In the genomic region with DNA sequence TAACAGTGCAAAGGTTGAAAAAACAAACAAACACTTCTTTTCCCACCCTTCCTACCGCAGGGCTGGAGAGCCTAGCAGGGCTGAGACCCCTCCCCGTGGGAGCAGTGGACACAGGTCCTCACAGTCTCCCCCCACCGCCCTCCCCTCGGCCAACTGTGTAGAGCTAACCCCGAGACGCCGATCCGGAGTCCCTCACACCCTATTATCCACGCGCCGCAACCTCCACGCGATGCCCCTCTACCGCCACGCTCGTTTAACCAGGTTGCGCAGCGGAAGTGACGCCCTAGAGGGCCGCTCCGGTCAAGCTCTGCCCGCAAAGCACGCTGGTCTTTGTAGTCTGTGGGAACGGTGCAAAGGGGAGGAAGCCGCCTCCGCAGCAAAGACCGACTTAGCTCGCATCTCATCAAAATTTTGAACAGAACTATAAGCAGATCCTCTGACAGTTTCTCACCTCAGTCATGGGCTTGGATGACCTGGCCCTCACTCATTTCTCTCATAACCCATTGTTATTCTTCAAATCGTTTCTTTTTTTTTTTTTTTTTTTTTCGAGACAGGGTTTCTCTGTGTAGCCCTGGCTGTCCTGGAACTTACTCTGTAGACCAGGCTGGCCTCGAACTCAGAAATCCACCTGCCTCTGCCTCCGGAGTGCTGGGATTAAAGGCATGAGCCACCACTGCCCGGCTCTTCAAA, we compare ENCODE assay signal across 7 mouse cellular contexts. TPM values are rescaled to one million over a fixed set of nuclear protein-coding genes. Genes with fewer than 3 reads are reported as not detected.
DNase-seq lines count a peak whose midpoint lies in the region; ATAC-seq and TF ChIP-seq lines count a peak whose summit lies in the region.

A gene (minus strand): TSS at position 290 of the 690 bp plus-strand sequence.

- H3K9ac ChIP-seq in embryonic facial prominence, embryonic 12.5 days = peak within 1 kb of the TSS; percentile 80
- H3K9ac ChIP-seq in limb, embryonic 12.5 days (replicated peaks) = peak within 1 kb of the TSS; percentile 67
- H3K9ac ChIP-seq in midbrain, embryonic 15.5 days = peak within 1 kb of the TSS; percentile 73

- 0 out of 2 replicates have a peak, but pooled peaks cover 4% of the 10 kb centered on the region for H3K4me1 ChIP-seq in embryonic facial prominence, embryonic 12.5 days
- no peaks in the 10 kb centered on the region; the same call in 1 of the 2 replicates for H3K4me1 ChIP-seq in kidney, adult 2 months (ENCODE audit: control insufficient read depth, insufficient read depth, low read length)
- peaks cover 6% of the 10 kb centered on the region; the same call in 1 of the 2 replicates for H3K4me1 ChIP-seq in limb, embryonic 12.5 days (replicated peaks)
- H3K4me1 ChIP-seq in midbrain, embryonic 15.5 days = peaks cover 8% of the 10 kb centered on the region
- no peaks in the 10 kb centered on the region for H3K4me1 ChIP-seq in spleen, adult 2 months (ENCODE audit: control insufficient read depth, insufficient read depth, insufficient read length)

- peak; percentile 91 for ATAC-seq in embryonic facial prominence, embryonic 12.5 days (ENCODE audit: insufficient number of reproducible peaks, insufficient read depth, low FRiP score, low TSS enrichment)
- peak; percentile 93 for ATAC-seq in limb, embryonic 12.5 days (ENCODE audit: insufficient number of reproducible peaks, insufficient read depth, low FRiP score, low TSS enrichment, low read depth)
- peak; percentile 97 for ATAC-seq in midbrain, embryonic 15.5 days (replicated peaks)

- no peaks in the 10 kb centered on the region for H3K27me3 ChIP-seq in embryonic facial prominence, embryonic 12.5 days
- H3K27me3 ChIP-seq in kidney, adult 2 months (replicated peaks; ENCODE audit: control insufficient read depth, insufficient read depth, low read length) = no peaks in the 10 kb centered on the region
- H3K27me3 ChIP-seq in limb, embryonic 12.5 days = no peaks in the 10 kb centered on the region
- H3K27me3 ChIP-seq in midbrain, embryonic 15.5 days (replicated peaks) = no peaks in the 10 kb centered on the region
- H3K27me3 ChIP-seq in spleen, adult 2 months (ENCODE audit: control insufficient read depth, insufficient read depth, low read length) = no peaks in the 10 kb centered on the region

- WGBS in embryonic facial prominence, embryonic 12.5 days = 5% methylated on average over 33 of the region's 33 CpGs
- 3% methylated on average over 33 of the region's 33 CpGs for WGBS in kidney, adult 2 months
- 5% methylated on average over 33 of the region's 33 CpGs for WGBS in limb, embryonic 12.5 days
- 5% methylated on average over 33 of the region's 33 CpGs for WGBS in midbrain, embryonic 15.5 days
- WGBS in spleen, adult 2 months = 4% methylated on average over 33 of the region's 33 CpGs

- no peaks in the 10 kb centered on the region for H3K9me3 ChIP-seq in embryonic facial prominence, embryonic 12.5 days
- H3K9me3 ChIP-seq in limb, embryonic 12.5 days = no peaks in the 10 kb centered on the region
- no peaks in the 10 kb centered on the region for H3K9me3 ChIP-seq in midbrain, embryonic 15.5 days

- H3K4me2 ChIP-seq in embryonic facial prominence, embryonic 12.5 days (replicated peaks) = peak within 1 kb of the TSS; percentile 52
- H3K4me2 ChIP-seq in limb, embryonic 12.5 days = peak within 1 kb of the TSS; percentile 70
- peak within 1 kb of the TSS; percentile 76 for H3K4me2 ChIP-seq in midbrain, embryonic 15.5 days

- H3K4me3 ChIP-seq in embryonic facial prominence, embryonic 12.5 days = peak within 1 kb of the TSS; percentile 79
- H3K4me3 ChIP-seq in kidney, adult 2 months (ENCODE audit: insufficient read depth, low read depth, low read length) = peak within 1 kb of the TSS; percentile 96
- peak within 1 kb of the TSS; percentile 62 for H3K4me3 ChIP-seq in limb, embryonic 12.5 days (replicated peaks)
- peak within 1 kb of the TSS; percentile 89 for H3K4me3 ChIP-seq in midbrain, embryonic 15.5 days
- peak within 1 kb of the TSS; percentile 92 for H3K4me3 ChIP-seq in spleen, adult 2 months (ENCODE audit: extremely low read depth, insufficient read depth, insufficient read length)

- no peak for TF ChIP-seq CTCF in kidney, adult 2 months (conservative IDR thresholded peaks at IDR 0.05; ENCODE audit: insufficient read depth, insufficient read length, low read depth, low read length)
- no peak for TF ChIP-seq CTCF in spleen, adult 2 months (IDR thresholded peaks at IDR 0.05; ENCODE audit: extremely low read depth, insufficient read depth, insufficient read length, insufficient replicate concordance)

- H3K36me3 ChIP-seq in embryonic facial prominence, embryonic 12.5 days = peaks cover 59% of the 10 kb centered on the region
- no peaks in the 10 kb centered on the region; the same call in none of the 2 replicates for H3K36me3 ChIP-seq in kidney, adult 2 months (ENCODE audit: control insufficient read depth, insufficient read depth, low read length)
- H3K36me3 ChIP-seq in limb, embryonic 12.5 days = peaks cover 66% of the 10 kb centered on the region
- H3K36me3 ChIP-seq in midbrain, embryonic 15.5 days (replicated peaks) = peaks cover 29% of the 10 kb centered on the region
- peaks cover 23% of the 10 kb centered on the region for H3K36me3 ChIP-seq in spleen, adult 2 months (ENCODE audit: control insufficient read depth, insufficient read depth, low read length)

- no peak within 1 kb of the TSS for H3K27ac ChIP-seq in embryonic facial prominence, embryonic 12.5 days
- H3K27ac ChIP-seq in kidney, adult 2 months (ENCODE audit: insufficient read depth, low read depth, low read length) = no peak within 1 kb of the TSS; the same call in 1 of the 2 replicates
- no peak within 1 kb of the TSS for H3K27ac ChIP-seq in limb, embryonic 12.5 days
- peak within 1 kb of the TSS; percentile 65 for H3K27ac ChIP-seq in midbrain, embryonic 15.5 days
- H3K27ac ChIP-seq in spleen, adult 2 months (ENCODE audit: insufficient read depth, low read length) = no peak within 1 kb of the TSS

- DNase-seq in adrenal gland, postnatal 25 days = peak; percentile 86
- DNase-seq in heart, adult 18-20 months = peak; percentile 92 to 93
- peak; percentile 90 for DNase-seq in kidney, adult 2 months
- peak; percentile 73 to 89 for DNase-seq in spleen, adult 2 months (ENCODE audit: low read depth in 1 of 2, low spot score in 2 of 2)

- TF ChIP-seq POLR2A in kidney, adult 2 months (IDR thresholded peaks at IDR 0.05; ENCODE audit: low read depth, low read length) = peak; percentile 23
- peak; percentile 23; the same call in 1 of the 2 replicates for TF ChIP-seq POLR2A in spleen, adult 2 months (IDR thresholded peaks at IDR 0.05; ENCODE audit: low read depth, low read length)

RNA-seq across cellular contexts. Expression of the gene that starts here (rescaled TPM):
- 5.4 TPM in 2 replicates for total RNA-seq in adrenal gland, postnatal 25 days (2021)
- 11.5 and 14.8 TPM in 2 replicates for polyA plus RNA-seq in embryonic facial prominence, embryonic 12.5 days (2016; fragmentation: Nextera tagmentation; extraction: Ambion mirVana)
- total RNA-seq in heart, adult 18-20 months (2021) = 1 to 10 TPM; 1.9 to 2.2 TPM
- polyA plus RNA-seq in kidney, adult 2 months (2012; rRNA removed) = 2.9 and 3.3 TPM in 2 replicates
- 13.4 and 13.5 TPM in 2 replicates for polyA plus RNA-seq in limb, embryonic 12.5 days (2016; fragmentation: Nextera tagmentation; extraction: Ambion mirVana)
- polyA plus RNA-seq in midbrain, embryonic 15.5 days (2015; fragmentation: Nextera tagmentation; extraction: Ambion mirVana) = 8.7 and 8.9 TPM in 2 replicates
- polyA plus RNA-seq in spleen, adult 2 months (2012; rRNA removed) = 2.2 and 2.6 TPM in 2 replicates
